In genomic region chr17:23661526-23661925, GRCm38 (mm10) we compare ENCODE assay signal across 9 mouse cellular contexts. TPM values are rescaled to one million over a fixed set of nuclear protein-coding genes. Genes with fewer than 3 reads are reported as not detected.
DNase-seq lines count a peak whose midpoint lies in the region; ATAC-seq and TF ChIP-seq lines count a peak whose summit lies in the region.
"Had no signal": no experiment of that assay in that cellular context is flagged by ENCODE, and none has a peak within 500 bp of the region (broad histone marks: within the 10 kb centered on the region; RNA-seq: fewer than 3 reads in every experiment).

No protein-coding gene starts in this region.

- 15% methylated on average over 9 of the region's 9 CpGs for WGBS in spleen, adult 2 months
- 2% methylated on average over 9 of the region's 9 CpGs for WGBS in lung, postnatal 0 days
- 3% methylated on average over 9 of the region's 9 CpGs for WGBS in heart, embryonic 12.5 days
- 4% methylated on average over 9 of the region's 9 CpGs for WGBS in forebrain, embryonic 16.5 days

- H3K9me3 ChIP-seq in lung, postnatal 0 days (ENCODE audit: low read length), result no peaks in the 10 kb centered on the region
- H3K9me3 ChIP-seq in heart, embryonic 12.5 days (replicated peaks), result no peaks in the 10 kb centered on the region
- H3K9me3 ChIP-seq in forebrain, embryonic 16.5 days (ENCODE audit: control insufficient read depth, low read length), result no peaks in the 10 kb centered on the region

- H3K27me3 ChIP-seq in spleen, adult 2 months (ENCODE audit: control insufficient read depth, insufficient read depth, low read length), result peaks cover 3% of the 10 kb centered on the region
- peaks cover 8% of the 10 kb centered on the region; the same call in 1 of the 2 replicates for H3K27me3 ChIP-seq in lung, postnatal 0 days (replicated peaks; ENCODE audit: insufficient read depth, low read length)
- H3K27me3 ChIP-seq in heart, embryonic 12.5 days (replicated peaks), result peaks cover 57% of the 10 kb centered on the region
- peaks cover 38% of the 10 kb centered on the region for H3K27me3 ChIP-seq in forebrain, embryonic 16.5 days (replicated peaks; ENCODE audit: control insufficient read depth, insufficient read depth, low read length)

- no peak overlapping the region for H3K27ac ChIP-seq in gastrocnemius, adult 2 months
- no peak overlapping the region for H3K27ac ChIP-seq in spleen, adult 2 months (ENCODE audit: insufficient read depth, low read length)
- no peak overlapping the region for H3K27ac ChIP-seq in lung, postnatal 0 days (ENCODE audit: low read length)
- H3K27ac ChIP-seq in heart, embryonic 12.5 days (ENCODE audit: poor library complexity, severe bottlenecking), result no peak overlapping the region
- no peak overlapping the region for H3K27ac ChIP-seq in forebrain, embryonic 16.5 days (ENCODE audit: low read length)

- H3K9ac ChIP-seq in lung, postnatal 0 days (replicated peaks; ENCODE audit: low read depth), result no peak overlapping the region
- H3K9ac ChIP-seq in heart, embryonic 12.5 days, result no peak overlapping the region
- no peak overlapping the region for H3K9ac ChIP-seq in forebrain, embryonic 16.5 days (replicated peaks; ENCODE audit: low read depth, low read length)

- H3K36me3 ChIP-seq in spleen, adult 2 months (ENCODE audit: control insufficient read depth, insufficient read depth, low read length), result no peaks in the 10 kb centered on the region
- H3K36me3 ChIP-seq in lung, postnatal 0 days (ENCODE audit: insufficient read depth, low read length), result no peaks in the 10 kb centered on the region
- H3K36me3 ChIP-seq in heart, embryonic 12.5 days, result peaks cover 8% of the 10 kb centered on the region
- H3K36me3 ChIP-seq in forebrain, embryonic 16.5 days (ENCODE audit: control insufficient read depth, insufficient read depth), result no peaks in the 10 kb centered on the region

- TF ChIP-seq CTCF in gastrocnemius, adult 2 months (IDR thresholded peaks at IDR 0.05), result peak; percentile 60
- TF ChIP-seq CTCF in spleen, adult 2 months (IDR thresholded peaks at IDR 0.05; ENCODE audit: extremely low read depth, insufficient read depth, insufficient read length, insufficient replicate concordance), result peak; percentile 37; the same call in 1 of the 2 replicates
- TF ChIP-seq CTCF in lung, postnatal 0 days (IDR thresholded peaks at IDR 0.05), result peak; percentile 59

- no peak overlapping the region for H3K4me3 ChIP-seq in gastrocnemius, adult 2 months
- no peak overlapping the region for H3K4me3 ChIP-seq in spleen, adult 2 months (ENCODE audit: extremely low read depth, insufficient read depth, insufficient read length)
- no peak overlapping the region for H3K4me3 ChIP-seq in lung, postnatal 0 days (ENCODE audit: low read depth, low read length)
- no peak overlapping the region for H3K4me3 ChIP-seq in heart, embryonic 12.5 days
- no peak overlapping the region for H3K4me3 ChIP-seq in forebrain, embryonic 16.5 days (replicated peaks; ENCODE audit: low read length)
- H3K4me3 ChIP-seq: erythroblast, embryonic 14.5 days had no signal

- intact Hi-C loops in gastrocnemius, adult 2 months (cut with DNase I), result loop anchor here (2.0 kb wide), 1 partner anchor 45 kb away; no protein-coding TSS in a partner anchor
- intact Hi-C loops in gastrocnemius, postnatal 36 days (cut with DNase I), result loop anchor here (2.0 kb wide), 1 partner anchor 45 kb away; no protein-coding TSS in a partner anchor

- peaks cover 10% of the 10 kb centered on the region; the same call in 1 of the 2 replicates for H3K4me1 ChIP-seq in spleen, adult 2 months (ENCODE audit: control insufficient read depth, insufficient read depth, insufficient read length)
- H3K4me1 ChIP-seq in lung, postnatal 0 days (ENCODE audit: insufficient read depth, low read depth, low read length), result no peaks in the 10 kb centered on the region
- peaks cover 10% of the 10 kb centered on the region; the same call in 1 of the 2 replicates for H3K4me1 ChIP-seq in heart, embryonic 12.5 days (replicated peaks)
- 0 out of 2 replicates have a peak, but pooled peaks cover 2% of the 10 kb centered on the region for H3K4me1 ChIP-seq in forebrain, embryonic 16.5 days (replicated peaks; ENCODE audit: control insufficient read depth, insufficient read depth, low read length)

- H3K4me2 ChIP-seq in lung, postnatal 0 days (replicated peaks; ENCODE audit: low read depth, low read length), result no peak overlapping the region; the same call in 1 of the 2 replicates
- no peak overlapping the region for H3K4me2 ChIP-seq in heart, embryonic 12.5 days
- H3K4me2 ChIP-seq in forebrain, embryonic 16.5 days (ENCODE audit: low read length), result no peak overlapping the region

- no peak for TF ChIP-seq POLR2A in spleen, adult 2 months (IDR thresholded peaks at IDR 0.05; ENCODE audit: low read depth, low read length)

- no peak for ATAC-seq in lung, postnatal 0 days
- no peak; the same call in 1 of the 2 replicates for ATAC-seq in heart, embryonic 12.5 days (ENCODE audit: insufficient number of reproducible peaks, low FRiP score)
- no peak for ATAC-seq in forebrain, embryonic 16.5 days

- no peak for TF ChIP-seq EP300 in lung, postnatal 0 days (IDR thresholded peaks at IDR 0.05)

- no peak for DNase-seq in gastrocnemius, adult 2 months
- DNase-seq in gastrocnemius, postnatal 36 days, result no peak
- DNase-seq in spleen, adult 2 months (ENCODE audit: low read depth in 1 of 2, low spot score in 2 of 2), result no peak
- no peak for DNase-seq in spleen, postnatal 36 days (ENCODE audit: low spot score in 2 of 2)
- no peak for DNase-seq in lung, postnatal 0 days (ENCODE audit: low spot score)
- DNase-seq in thymus, postnatal 25 days, result peak; percentile 31

RNA-seq across cellular contexts. Expression of gene Bicdl2, which starts 1.2 kb away (rescaled TPM):
- total RNA-seq in gastrocnemius, adult 2 months (2021), result not detected
- not detected for total RNA-seq in gastrocnemius, postnatal 36 days (2021)
- polyA plus RNA-seq in spleen, adult 2 months (2012; rRNA removed), result 0.16 and 0.25 TPM in 2 replicates
- 7.1 and 8.7 TPM in 2 replicates for polyA plus RNA-seq in lung, postnatal 0 days (2015; fragmentation: Nextera tagmentation; extraction: Ambion mirVana)
- polyA plus RNA-seq in heart, embryonic 12.5 days (2016; fragmentation: Nextera tagmentation; extraction: Ambion mirVana), result 0.36 TPM in 1 of 2 replicates, not detected in the other
- polyA plus RNA-seq in forebrain, embryonic 16.5 days (2015; fragmentation: Nextera tagmentation; extraction: Ambion mirVana), result 0.39 TPM in 1 of 2 replicates, not detected in the other
- polyA plus RNA-seq: erythroblast, embryonic 14.5 days had no signal

RNA-seq across cellular contexts. Expression of gene Hcfc1r1, which starts 11.9 kb away (rescaled TPM):
- 100 to 1,000 TPM; 112 to 137 TPM for total RNA-seq in gastrocnemius, adult 2 months (2021)
- 100 to 1,000 TPM; 125 TPM for total RNA-seq in gastrocnemius, postnatal 36 days (2021)
- 75.0 and 90.8 TPM in 2 replicates for polyA plus RNA-seq in spleen, adult 2 months (2012; rRNA removed)
- polyA plus RNA-seq in lung, postnatal 0 days (2015; fragmentation: Nextera tagmentation; extraction: Ambion mirVana), result 104 and 107 TPM in 2 replicates
- 334 and 337 TPM in 2 replicates for polyA plus RNA-seq in heart, embryonic 12.5 days (2016; fragmentation: Nextera tagmentation; extraction: Ambion mirVana)
- 92.1 and 99.4 TPM in 2 replicates for polyA plus RNA-seq in forebrain, embryonic 16.5 days (2015; fragmentation: Nextera tagmentation; extraction: Ambion mirVana)

RNA-seq across cellular contexts. Expression of gene Thoc6, which starts 12.2 kb away (rescaled TPM):
- 1 to 10 TPM; 6.3 to 8.8 TPM for total RNA-seq in gastrocnemius, adult 2 months (2021)
- 1 to 10 TPM; 7.6 to 9.2 TPM for total RNA-seq in gastrocnemius, postnatal 36 days (2021)
- polyA plus RNA-seq in spleen, adult 2 months (2012; rRNA removed), result 24.8 and 31.1 TPM in 2 replicates
- 18.1 and 18.6 TPM in 2 replicates for polyA plus RNA-seq in lung, postnatal 0 days (2015; fragmentation: Nextera tagmentation; extraction: Ambion mirVana)
- polyA plus RNA-seq in heart, embryonic 12.5 days (2016; fragmentation: Nextera tagmentation; extraction: Ambion mirVana), result 35.8 and 39.1 TPM in 2 replicates
- polyA plus RNA-seq in forebrain, embryonic 16.5 days (2015; fragmentation: Nextera tagmentation; extraction: Ambion mirVana), result 40.1 and 41.4 TPM in 2 replicates

RNA-seq across cellular contexts. Expression of gene Tnfrsf12a, which starts 15.7 kb away (rescaled TPM):
- total RNA-seq in gastrocnemius, adult 2 months (2021), result 10 to 100 TPM; 19.5 to 27.5 TPM
- total RNA-seq in gastrocnemius, postnatal 36 days (2021), result 10 to 100 TPM; 38.1 to 49.0 TPM
- polyA plus RNA-seq in spleen, adult 2 months (2012; rRNA removed), result 3.8 and 4.9 TPM in 2 replicates
- 50.4 and 53.8 TPM in 2 replicates for polyA plus RNA-seq in lung, postnatal 0 days (2015; fragmentation: Nextera tagmentation; extraction: Ambion mirVana)
- polyA plus RNA-seq in heart, embryonic 12.5 days (2016; fragmentation: Nextera tagmentation; extraction: Ambion mirVana), result 117 and 119 TPM in 2 replicates
- 2.9 and 4.8 TPM in 2 replicates for polyA plus RNA-seq in forebrain, embryonic 16.5 days (2015; fragmentation: Nextera tagmentation; extraction: Ambion mirVana)

RNA-seq across cellular contexts. Expression of gene Mmp25, which starts 16.4 kb away (rescaled TPM):
- under 1 TPM in 1 of 2 experiments, not detected in 1; 0.06 TPM for total RNA-seq in gastrocnemius, adult 2 months (2021)
- not detected for total RNA-seq in gastrocnemius, postnatal 36 days (2021)
- polyA plus RNA-seq in spleen, adult 2 months (2012; rRNA removed), result 1.3 and 2.0 TPM in 2 replicates
- 0.29 and 0.36 TPM in 2 replicates for polyA plus RNA-seq in lung, postnatal 0 days (2015; fragmentation: Nextera tagmentation; extraction: Ambion mirVana)
- polyA plus RNA-seq in heart, embryonic 12.5 days (2016; fragmentation: Nextera tagmentation; extraction: Ambion mirVana), result 0.42 and 0.75 TPM in 2 replicates
- 0.97 and 1.2 TPM in 2 replicates for polyA plus RNA-seq in forebrain, embryonic 16.5 days (2015; fragmentation: Nextera tagmentation; extraction: Ambion mirVana)
- polyA plus RNA-seq: erythroblast, embryonic 14.5 days had no signal
